Mouse (Mus musculus) erythroblast, embryonic 14.5 days (primary cell): ENCODE results near the gene Gm49333.

Source experiments
- GATA1 ChIP-seq: IDR thresholded peaks from 2 replicates; pipeline ENCODE4 v1.6.1; 2012; ENCODE audit warnings: low read length, inconsistent platforms, mixed read lengths
- TAL1 ChIP-seq: IDR thresholded peaks from 3 replicates; pipeline ENCODE4 v1.6.1; 2012; ENCODE audit warnings: low read length, inconsistent platforms, mixed read lengths

DNA sequence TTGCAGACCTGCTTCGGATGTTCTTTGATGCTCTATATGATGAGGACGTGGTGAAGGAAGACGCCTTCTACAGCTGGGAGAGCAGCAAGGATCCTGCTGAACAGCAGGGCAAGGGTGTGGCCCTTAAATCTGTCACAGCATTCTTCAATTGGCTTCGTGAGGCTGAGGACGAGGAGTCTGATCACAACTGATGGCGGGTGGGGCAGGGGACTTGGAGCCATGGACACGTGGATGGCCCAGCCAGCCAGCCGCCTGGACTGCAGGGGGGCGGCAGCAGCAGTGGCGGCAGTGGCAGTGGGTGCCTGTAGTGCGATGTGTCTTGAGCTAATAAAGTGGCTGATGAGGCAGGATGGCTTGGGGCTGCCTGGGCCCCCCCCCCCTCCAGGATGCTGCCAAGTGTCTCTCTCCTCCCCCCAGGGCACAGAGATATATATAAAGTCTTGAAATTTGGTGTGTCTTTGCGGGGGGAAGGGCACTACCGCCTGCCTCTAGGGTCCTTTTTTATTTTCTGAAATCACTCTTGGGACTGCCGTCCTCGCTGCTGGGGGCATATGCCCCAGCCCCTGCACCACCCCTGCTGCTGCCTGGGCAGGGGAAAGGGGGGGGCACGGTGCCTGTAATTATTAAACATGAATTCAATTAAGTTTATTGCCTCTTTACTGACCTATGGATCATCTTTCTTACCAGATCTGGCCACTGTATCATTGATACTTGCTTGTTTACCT is 81.0 kb downstream of the Gm49333 start:
- TF ChIP-seq TAL1 = no peak
- TF ChIP-seq GATA1 = no peak
